Mouse (Mus musculus): Measurements from ENCODE around the gene Adamtsl4.

- TF ChIP-seq POLR2A (IDR thresholded peaks at IDR 0.05; ENCODE audit: low read depth, low read length) (0 out of 2 replicates have a peak, but pooled peaks have one; percentile 10), CTCF (IDR thresholded peaks at IDR 0.05; ENCODE audit: borderline replicate concordance, insufficient read depth, low read length) (no peak)
Measured at GRCm38 (mm10) chr3:95666124-95666844, 21.4 kb downstream of the Adamtsl4 start.

Measured in embryonic fibroblast, embryonic 13.5 days (primary cell).